Mouse (Mus musculus): ENCODE data around the gene Psmd13. TPM values are rescaled to one million over a fixed set of nuclear protein-coding genes. Genes with fewer than 3 reads are reported as not detected.
A peak's percentile ranks its signal among the peaks of the same experiment; 100 is the strongest.

Gene Psmd13
- polyA plus RNA-seq, 1 experiment from 2014 or later, result 197 TPM

DNA sequence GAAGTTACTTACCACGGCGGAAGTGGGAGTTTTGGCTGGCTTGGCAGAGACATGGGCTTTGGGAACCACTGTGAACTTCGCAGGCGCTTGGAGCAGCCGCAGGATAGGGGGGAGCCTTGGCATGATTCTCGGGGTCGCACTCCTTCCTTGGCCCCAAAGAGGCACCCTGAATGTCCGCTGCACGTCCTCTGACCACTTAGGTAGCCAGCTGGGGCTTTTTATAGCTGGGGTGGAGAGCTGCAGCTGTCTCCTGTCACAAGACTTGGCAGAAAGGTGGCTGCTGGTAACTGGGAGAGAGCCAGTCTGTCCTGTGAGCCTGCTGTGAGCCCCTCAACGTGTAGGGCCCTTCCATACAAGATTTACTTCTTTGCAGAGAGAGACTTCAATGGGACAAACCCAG lies 18.5 kb downstream of the Psmd13 start, which contains the start of gene Cox8b:
Cox8b (minus strand) TSS at position 227 of the 400 bp plus-strand sequence.
- Histone ChIP-seq H3K27ac (ENCODE audit: low read length) (no peak within 1 kb of the TSS), H3K4me1 (ENCODE audit: control insufficient read depth, insufficient read depth, low read length) (peaks cover 2% of the 10 kb centered on the region; the same call in 1 of the 2 replicates), H3K9me3 (ENCODE audit: control insufficient read depth, low read length) (no peaks in the 10 kb centered on the region), H3K4me3 (ENCODE audit: low read length) (no peak within 1 kb of the TSS), H3K4me2 (ENCODE audit: low read depth, low read length) (no peak within 1 kb of the TSS), H3K36me3 (ENCODE audit: control insufficient read depth, insufficient read depth, low read length) (peaks cover 7% of the 10 kb centered on the region), H3K27me3 (replicated peaks; ENCODE audit: control insufficient read depth, insufficient read depth, low read length) (no peaks in the 10 kb centered on the region), H3K9ac (ENCODE audit: low read depth, low read length) (no peak within 1 kb of the TSS)
- no peak for ATAC-seq
- 72% methylated on average over 10 of the region's 10 CpGs for WGBS

DNA sequence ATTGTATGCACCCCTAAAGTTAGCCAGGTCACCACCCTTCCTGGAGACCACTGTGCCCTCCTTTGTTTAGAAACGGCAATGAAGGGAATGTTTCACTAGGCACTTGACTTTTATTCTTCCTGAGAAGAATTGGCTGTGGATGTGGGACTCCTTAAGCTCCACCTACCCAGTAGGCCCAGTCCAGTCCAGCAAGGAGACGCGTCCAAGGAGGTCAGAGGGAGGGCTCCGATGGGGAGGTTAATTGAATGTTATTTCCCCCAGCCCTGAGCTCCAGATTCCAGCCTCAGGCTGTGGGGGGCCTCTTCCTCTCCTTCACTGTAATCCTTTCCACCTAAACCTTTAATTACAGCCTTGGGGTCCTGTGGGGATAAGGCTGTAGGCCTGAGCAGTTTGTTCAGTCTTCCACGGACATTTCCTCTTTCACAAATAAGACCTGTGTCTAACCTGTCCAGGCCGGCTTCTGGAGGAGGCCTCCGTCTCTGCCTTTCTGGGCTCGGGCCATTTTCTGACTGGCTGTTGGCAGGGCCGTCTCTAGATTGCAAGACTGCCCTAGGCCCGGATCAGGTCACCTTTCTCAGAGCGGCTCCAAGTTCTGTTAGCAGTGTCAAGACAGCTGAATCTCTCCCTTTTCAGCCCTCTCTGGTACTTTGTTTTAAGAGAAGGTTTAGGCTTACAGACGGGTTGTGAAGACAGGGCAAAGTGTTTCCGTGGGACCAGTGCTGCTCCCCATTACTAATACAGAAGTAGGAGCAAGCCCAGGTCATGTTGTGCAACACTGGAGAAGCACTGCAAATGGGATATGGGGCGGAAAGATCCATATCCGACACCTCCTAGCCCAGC lies 20.5 kb downstream of the Psmd13 start:
- H3K4me1 ChIP-seq (ENCODE audit: control insufficient read depth, insufficient read depth, low read length), result peaks cover 2% of the 10 kb centered on the region; the same call in 1 of the 2 replicates
- H3K9me3 ChIP-seq (ENCODE audit: control insufficient read depth, low read length), result no peaks in the 10 kb centered on the region
- no peak for ATAC-seq
- no peaks in the 10 kb centered on the region for H3K27me3 ChIP-seq (replicated peaks; ENCODE audit: control insufficient read depth, insufficient read depth, low read length)
- H3K4me3 ChIP-seq (ENCODE audit: low read length), result no peak overlapping the region
- 86% methylated on average over 15 of the region's 15 CpGs for WGBS
- peaks cover 7% of the 10 kb centered on the region for H3K36me3 ChIP-seq (ENCODE audit: control insufficient read depth, insufficient read depth, low read length)
- no peak overlapping the region for H3K4me2 ChIP-seq (ENCODE audit: low read depth, low read length)
- H3K27ac ChIP-seq (ENCODE audit: low read length), result no peak overlapping the region
- H3K9ac ChIP-seq (ENCODE audit: low read depth, low read length), result no peak overlapping the region

GRCm38 (mm10) chr7:140903212-140903611 lies 21.4 kb downstream of the Psmd13 start:
- H3K9me3 ChIP-seq (ENCODE audit: control insufficient read depth, low read length), result no peaks in the 10 kb centered on the region
- 0 out of 2 replicates have a peak overlapping the region, but pooled peaks have one; percentile 18 for H3K27ac ChIP-seq (ENCODE audit: low read length)
- H3K4me2 ChIP-seq (ENCODE audit: low read depth, low read length), result no peak overlapping the region
- peaks cover 3% of the 10 kb centered on the region; the same call in 1 of the 2 replicates for H3K36me3 ChIP-seq (ENCODE audit: control insufficient read depth, insufficient read depth, low read length)
- WGBS, result 22% methylated on average over 13 of the region's 13 CpGs
- H3K4me3 ChIP-seq (ENCODE audit: low read length), result no peak overlapping the region
- peak; percentile 52 for ATAC-seq
- H3K27me3 ChIP-seq (replicated peaks; ENCODE audit: control insufficient read depth, insufficient read depth, low read length), result no peaks in the 10 kb centered on the region
- peak overlapping the region; percentile 37; the same call in 1 of the 2 replicates for H3K9ac ChIP-seq (ENCODE audit: low read depth, low read length)
- peaks cover 2% of the 10 kb centered on the region; the same call in 1 of the 2 replicates for H3K4me1 ChIP-seq (ENCODE audit: control insufficient read depth, insufficient read depth, low read length)

DNA sequence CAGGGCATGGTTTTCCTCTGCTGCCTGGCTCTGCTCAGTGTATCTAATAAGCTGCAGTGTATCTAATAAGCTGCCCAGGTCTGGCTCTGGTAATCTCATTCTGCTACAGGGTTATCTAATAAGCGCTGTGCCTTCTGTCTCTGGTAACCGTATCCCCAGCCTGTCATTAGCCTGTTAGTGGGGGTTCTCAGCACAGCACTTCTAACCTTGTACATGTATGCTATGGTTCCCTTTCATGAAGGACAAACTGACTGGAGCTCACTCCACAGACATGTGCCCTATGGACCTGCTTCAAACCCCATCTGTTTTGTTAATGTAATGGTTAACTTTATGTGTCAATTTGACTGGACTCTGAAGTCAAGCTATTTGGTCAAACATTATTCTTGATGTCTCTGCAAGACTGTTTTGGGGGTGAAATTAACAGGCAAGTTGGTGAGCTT lies 23.9 kb downstream of the Psmd13 start:
- Histone ChIP-seq H3K9me3 (ENCODE audit: control insufficient read depth, low read length) (no peaks in the 10 kb centered on the region), H3K27me3 (replicated peaks; ENCODE audit: control insufficient read depth, insufficient read depth, low read length) (no peaks in the 10 kb centered on the region), H3K9ac (ENCODE audit: low read depth, low read length) (no peak overlapping the region), H3K27ac (ENCODE audit: low read length) (no peak overlapping the region), H3K4me2 (ENCODE audit: low read depth, low read length) (no peak overlapping the region), H3K36me3 (ENCODE audit: control insufficient read depth, insufficient read depth, low read length) (no peaks in the 10 kb centered on the region), H3K4me3 (ENCODE audit: low read length) (no peak overlapping the region), H3K4me1 (ENCODE audit: control insufficient read depth, insufficient read depth, low read length) (peaks cover 2% of the 10 kb centered on the region; the same call in 1 of the 2 replicates)
- 71% methylated on average over 2 of the region's 2 CpGs for WGBS
- ATAC-seq, result no peak

DNA sequence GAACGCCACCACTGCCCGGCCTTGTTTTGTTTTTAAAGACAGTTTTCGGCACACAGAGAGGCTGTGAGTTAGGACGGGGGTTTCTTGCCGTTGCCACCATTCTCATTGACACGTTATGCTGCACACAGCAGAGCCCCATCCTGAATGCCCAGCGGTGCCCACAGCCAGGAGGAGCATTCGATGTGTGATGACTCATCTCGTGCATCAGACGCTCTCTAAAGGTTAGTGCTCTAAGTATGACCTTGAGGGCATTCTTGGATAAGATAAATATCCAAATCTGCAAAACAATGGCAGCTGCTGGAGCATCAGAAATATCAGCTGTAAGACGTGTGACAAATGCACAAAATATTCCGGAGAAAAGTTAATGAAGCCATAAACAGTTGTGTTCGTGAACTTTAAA lies 25.4 kb downstream of the Psmd13 start:
- H3K4me3 ChIP-seq (ENCODE audit: low read length), result no peak overlapping the region
- H3K4me1 ChIP-seq (ENCODE audit: control insufficient read depth, insufficient read depth, low read length), result peaks cover 5% of the 10 kb centered on the region; the same call in 1 of the 2 replicates
- no peaks in the 10 kb centered on the region for H3K27me3 ChIP-seq (replicated peaks; ENCODE audit: control insufficient read depth, insufficient read depth, low read length)
- H3K9me3 ChIP-seq (ENCODE audit: control insufficient read depth, low read length), result no peaks in the 10 kb centered on the region
- H3K27ac ChIP-seq (ENCODE audit: low read length), result no peak overlapping the region
- no peak overlapping the region for H3K9ac ChIP-seq (ENCODE audit: low read depth, low read length)
- no peak for ATAC-seq
- 79% methylated on average over 13 of the region's 13 CpGs for WGBS
- H3K4me2 ChIP-seq (ENCODE audit: low read depth, low read length), result no peak overlapping the region
- no peaks in the 10 kb centered on the region for H3K36me3 ChIP-seq (ENCODE audit: control insufficient read depth, insufficient read depth, low read length)

DNA sequence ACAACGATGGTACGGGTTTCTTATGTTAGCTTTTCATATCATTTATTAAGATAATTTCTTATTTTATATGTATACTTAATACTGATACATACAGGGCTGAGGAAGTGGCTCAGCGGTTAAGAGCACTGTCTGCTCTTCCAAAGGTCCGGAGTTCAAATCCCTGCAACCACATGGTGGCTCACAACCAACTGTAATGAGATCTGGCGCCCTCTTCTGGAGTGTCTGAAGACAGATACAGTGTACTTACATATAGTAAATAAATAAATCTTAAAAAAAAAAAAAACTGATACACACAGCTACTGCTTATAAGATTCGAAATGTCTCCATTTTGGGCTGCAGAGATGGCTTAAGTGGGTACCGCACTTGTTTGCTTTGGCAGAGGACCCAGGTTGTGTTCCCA lies 25.9 kb downstream of the Psmd13 start:
- H3K9ac ChIP-seq (ENCODE audit: low read depth, low read length), result no peak overlapping the region
- H3K4me3 ChIP-seq (ENCODE audit: low read length), result no peak overlapping the region
- no peak overlapping the region for H3K27ac ChIP-seq (ENCODE audit: low read length)
- H3K4me2 ChIP-seq (ENCODE audit: low read depth, low read length), result no peak overlapping the region
- no peaks in the 10 kb centered on the region for H3K27me3 ChIP-seq (replicated peaks; ENCODE audit: control insufficient read depth, insufficient read depth, low read length)
- H3K4me1 ChIP-seq (ENCODE audit: control insufficient read depth, insufficient read depth, low read length), result peaks cover 10% of the 10 kb centered on the region
- H3K9me3 ChIP-seq (ENCODE audit: control insufficient read depth, low read length), result no peaks in the 10 kb centered on the region
- no peaks in the 10 kb centered on the region for H3K36me3 ChIP-seq (ENCODE audit: control insufficient read depth, insufficient read depth, low read length)
- 87% methylated on average over 7 of the region's 7 CpGs for WGBS
- ATAC-seq, result no peak

DNA sequence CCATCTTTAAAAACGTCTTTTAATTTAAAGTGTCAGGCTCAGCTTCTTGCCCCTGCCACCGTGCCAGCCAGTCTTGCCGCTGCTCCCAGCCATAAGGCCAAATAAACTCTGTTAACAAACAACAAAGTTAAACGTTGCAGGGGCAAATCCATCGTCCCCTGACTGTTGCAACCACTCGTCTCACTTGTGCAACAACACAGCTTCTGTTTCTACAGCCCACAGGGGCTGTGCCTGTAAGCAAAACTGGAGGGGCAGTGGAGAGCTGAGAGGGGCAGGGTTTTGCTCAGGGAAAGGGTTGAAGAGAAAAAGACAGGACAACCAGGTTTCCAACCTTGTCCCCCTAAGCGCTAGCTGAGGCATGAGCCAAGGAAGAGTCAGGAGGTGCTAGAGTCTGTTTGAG lies 26.4 kb downstream of the Psmd13 start:
- 44% methylated on average over 7 of the region's 7 CpGs for WGBS
- H3K4me1 ChIP-seq (ENCODE audit: control insufficient read depth, insufficient read depth, low read length), result peaks cover 10% of the 10 kb centered on the region
- no peak overlapping the region for H3K27ac ChIP-seq (ENCODE audit: low read length)
- no peaks in the 10 kb centered on the region for H3K27me3 ChIP-seq (replicated peaks; ENCODE audit: control insufficient read depth, insufficient read depth, low read length)
- no peak overlapping the region for H3K9ac ChIP-seq (ENCODE audit: low read depth, low read length)
- ATAC-seq, result no peak
- H3K4me3 ChIP-seq (ENCODE audit: low read length), result no peak overlapping the region
- H3K36me3 ChIP-seq (ENCODE audit: control insufficient read depth, insufficient read depth, low read length), result no peaks in the 10 kb centered on the region
- no peak overlapping the region; the same call in 1 of the 2 replicates for H3K4me2 ChIP-seq (ENCODE audit: low read depth, low read length)
- H3K9me3 ChIP-seq (ENCODE audit: control insufficient read depth, low read length), result no peaks in the 10 kb centered on the region

- H3K27ac ChIP-seq (ENCODE audit: low read length), result 0 out of 2 replicates have a peak overlapping the region, but pooled peaks have one; percentile 49
- peak overlapping the region; percentile 64 for H3K9ac ChIP-seq (ENCODE audit: low read depth, low read length)
Observed at GRCm38 (mm10) chr7:140908634-140909107, 26.9 kb downstream of the Psmd13 start.

GRCm38 (mm10) chr7:140912293-140912692 lies 30.5 kb downstream of the Psmd13 start:
- H3K27me3 ChIP-seq (replicated peaks; ENCODE audit: control insufficient read depth, insufficient read depth, low read length), result no peaks in the 10 kb centered on the region
- no peaks in the 10 kb centered on the region for H3K9me3 ChIP-seq (ENCODE audit: control insufficient read depth, low read length)
- WGBS, result 60% methylated on average over 3 of the region's 3 CpGs
- peak overlapping the region; percentile 36 for H3K9ac ChIP-seq (ENCODE audit: low read depth, low read length)
- no peak for ATAC-seq
- no peak overlapping the region for H3K4me3 ChIP-seq (ENCODE audit: low read length)
- H3K4me2 ChIP-seq (ENCODE audit: low read depth, low read length), result 0 out of 2 replicates have a peak overlapping the region, but pooled peaks have one; percentile 2
- H3K27ac ChIP-seq (ENCODE audit: low read length), result peak overlapping the region; percentile 94
- no peaks in the 10 kb centered on the region for H3K36me3 ChIP-seq (ENCODE audit: control insufficient read depth, insufficient read depth, low read length)
- peaks cover 12% of the 10 kb centered on the region for H3K4me1 ChIP-seq (ENCODE audit: control insufficient read depth, insufficient read depth, low read length)

More at GRCm38 (mm10) chr7:140908634-140909107, 26.9 kb downstream of the Psmd13 start:
- Histone ChIP-seq H3K36me3 (ENCODE audit: control insufficient read depth, insufficient read depth, low read length) (no peaks in the 10 kb centered on the region), H3K4me1 (ENCODE audit: control insufficient read depth, insufficient read depth, low read length) (peaks cover 7% of the 10 kb centered on the region), H3K27me3 (replicated peaks; ENCODE audit: control insufficient read depth, insufficient read depth, low read length) (no peaks in the 10 kb centered on the region), H3K4me2 (ENCODE audit: low read depth, low read length) (peak overlapping the region; percentile 79), H3K9me3 (ENCODE audit: control insufficient read depth, low read length) (no peaks in the 10 kb centered on the region), H3K4me3 (ENCODE audit: low read length) (peak overlapping the region; percentile 45)
- 2% methylated on average over 19 of the region's 19 CpGs for WGBS
- ATAC-seq, result peak; percentile 64

Measured in intestine, embryonic 16.5 days (tissue).